Mouse (Mus musculus) heart, embryonic 14.5 days (tissue): ENCODE data around the gene Hnrnpd. TPM values are rescaled to one million over a fixed set of nuclear protein-coding genes. Genes with fewer than 3 reads are reported as not detected.

Source experiments
- ATAC-seq: fragments of 200-750 bp; cut with Nextera tagmentation; 2 replicates; pipeline ENCODE4 v1.8.0; 2017; ENCODE audit warnings: low read depth, moderate TSS enrichment; ENCODE audit not compliant: insufficient number of reproducible peaks, insufficient read depth, low FRiP score
- H3K27ac ChIP-seq, 2 experiments: fragments of 200-500 bp in 1 of 2; fragments of 300-500 bp in 1 of 2; sonication (generic) in 1 of 2; replicated peaks in 1 of 2; 2 replicates each; pipeline ENCODE4 v1.5.1; 2012 to 2014; ENCODE audit warnings: low read depth in 2 of 2, low read length in 2 of 2, control low read depth in 1 of 2, mild to moderate bottlenecking in 1 of 2, mixed read lengths in 1 of 2; ENCODE audit not compliant: control insufficient read depth in 1 of 2, insufficient read depth in 1 of 2
- H3K27me3 ChIP-seq: fragments of 300-500 bp; sonication (generic); 2 replicates; pipeline ENCODE4 v1.6.1; 2014; ENCODE audit warnings: mild to moderate bottlenecking, low read length, control low read depth; ENCODE audit not compliant: control insufficient read depth, insufficient read depth
- H3K36me3 ChIP-seq: fragments of 300-500 bp; sonication (generic); 2 replicates; pipeline ENCODE4 v1.6.1; 2014; ENCODE audit warnings: mild to moderate bottlenecking, control low read depth, low read length, mixed read lengths; ENCODE audit not compliant: control insufficient read depth, insufficient read depth
- H3K4me1 ChIP-seq, 2 experiments: fragments of 200-500 bp in 1 of 2; fragments of 300-500 bp in 1 of 2; sonication (generic) in 1 of 2; 2 replicates each; pipeline ENCODE4 v1.6.1; 2012 to 2014; ENCODE audit warnings: low read length in 2 of 2, control low read depth in 1 of 2, mixed read lengths in 1 of 2; ENCODE audit not compliant: control insufficient read depth in 2 of 2, insufficient read depth in 2 of 2
- H3K4me2 ChIP-seq: fragments of 300-500 bp; sonication (generic); 2 replicates; pipeline ENCODE4 v1.6.1; 2014; ENCODE audit warnings: mild to moderate bottlenecking, low read length
- H3K4me3 ChIP-seq, 2 experiments: fragments of 200-500 bp in 1 of 2; fragments of 300-500 bp in 1 of 2; sonication (generic) in 1 of 2; 2 replicates each; pipeline ENCODE4 v1.5.1; 2012 to 2014; ENCODE audit warnings: low read length in 2 of 2, mild to moderate bottlenecking in 2 of 2, control low read depth in 1 of 2, low read depth in 1 of 2, moderate library complexity in 1 of 2; ENCODE audit not compliant: control insufficient read depth in 1 of 2, insufficient read depth in 1 of 2
- H3K9ac ChIP-seq: fragments of 300-500 bp; sonication (generic); 2 replicates; pipeline ENCODE4 v1.6.1; 2014; ENCODE audit warnings: mild to moderate bottlenecking, low read length
- H3K9me3 ChIP-seq: fragments of 300-500 bp; sonication (generic); 2 replicates; pipeline ENCODE4 v1.6.1; 2016; ENCODE audit warnings: low read length, control low read depth; ENCODE audit not compliant: control insufficient read depth
- WGBS: fragments of 180-500 bp; shearing (Covaris S2); extraction: QIAGEN DNeasy Blood & Tissue Kit; methylation state at CpG from one replicate; pipeline ENCODE4 v1.1.7; 2014; 5-methylcytosine and 5-hydroxymethylcytosine counted together
- polyA plus RNA-seq: library from polyadenylated mRNA; unstranded; fragments of >200 nt; fragmentation: Nextera tagmentation; extraction: Ambion mirVana; gene quantifications from 2 replicates; pipeline ENCODE4 v1.2.1, GENCODE M21; 2014

Hnrnpd gene
- polyA plus RNA-seq, 1 experiment from 2014 or later: 95.2 TPM

DNA sequence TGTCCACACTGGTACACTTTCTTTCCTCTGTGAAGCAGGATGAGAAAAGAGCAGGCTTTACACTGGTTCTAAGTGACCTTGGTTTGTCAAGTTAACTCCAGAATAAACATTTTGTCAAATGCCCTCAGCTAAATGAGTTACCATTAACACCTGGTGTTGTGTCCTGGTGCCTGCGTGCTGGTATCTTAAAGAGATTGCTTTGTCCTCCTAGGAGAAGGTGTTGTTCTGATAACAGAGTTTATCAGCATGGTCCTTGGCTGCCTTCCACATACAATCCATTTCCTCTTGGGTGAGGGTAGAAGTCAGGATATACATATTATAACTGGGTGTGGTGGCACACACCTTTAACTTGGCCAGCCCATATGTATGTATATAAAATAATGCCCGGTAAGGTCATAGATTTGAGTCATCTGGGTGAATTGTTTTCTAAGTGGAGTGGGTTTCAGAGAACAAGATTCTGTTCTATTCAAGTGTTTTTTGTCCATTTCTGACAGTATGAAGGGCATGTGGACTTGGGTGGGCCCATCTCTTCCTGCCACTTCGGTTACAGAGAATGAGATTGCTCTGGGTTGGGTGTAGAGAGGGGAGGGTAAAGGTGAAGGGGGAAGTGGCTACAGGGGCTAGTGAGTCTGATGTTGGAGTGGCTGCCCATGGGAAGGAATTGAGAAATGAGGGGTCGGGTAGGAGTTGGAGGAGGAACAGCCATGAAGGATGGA, 27.7 kb upstream of the Hnrnpd start:
- no peaks in the 10 kb centered on the region for H3K9me3 ChIP-seq
- no peaks in the 10 kb centered on the region for H3K36me3 ChIP-seq
- H3K27ac ChIP-seq: peak overlapping the region; percentile 30 to 61; a peak in 2 of 4 replicates
- H3K4me3 ChIP-seq: no peak overlapping the region
- H3K9ac ChIP-seq: no peak overlapping the region
- peaks cover 10 to 21% of the 10 kb centered on the region in 2 experiments for H3K4me1 ChIP-seq
- H3K27me3 ChIP-seq: no peaks in the 10 kb centered on the region
- 61% methylated on average over 4 of the region's 4 CpGs for WGBS
- H3K4me2 ChIP-seq: no peak overlapping the region
- ATAC-seq: no peak

DNA sequence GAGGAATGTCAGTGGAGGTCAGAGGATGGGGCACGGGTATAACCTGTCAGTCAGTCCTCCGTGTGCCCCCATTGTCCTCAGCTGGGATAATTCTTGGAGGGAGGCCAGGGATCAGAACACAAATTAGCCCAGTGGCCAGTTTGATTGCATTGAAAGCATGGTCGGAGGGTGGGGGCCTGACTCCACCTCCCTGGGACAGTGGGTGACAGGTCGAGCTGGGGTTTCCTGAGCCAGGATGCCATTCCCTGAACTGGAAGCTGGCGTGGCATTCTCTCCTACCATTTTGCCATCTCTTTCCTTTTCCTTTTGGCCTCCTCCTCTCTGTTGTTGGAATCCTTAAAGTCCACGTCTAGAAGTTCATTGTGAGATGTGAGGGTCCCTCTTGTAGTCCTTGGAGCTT, 27.2 kb upstream of the Hnrnpd start:
- Histone ChIP-seq H3K36me3 (no peaks in the 10 kb centered on the region), H3K9ac (no peak overlapping the region), H3K27me3 (no peaks in the 10 kb centered on the region), H3K9me3 (no peaks in the 10 kb centered on the region), H3K4me1 (peaks cover 10 to 21% of the 10 kb centered on the region in 2 experiments), H3K4me3 (no peak overlapping the region), H3K4me2 (no peak overlapping the region), H3K27ac (peak overlapping the region; percentile 30 to 61; a peak in 2 of 4 replicates)
- no peak for ATAC-seq
- 53% methylated on average over 6 of the region's 6 CpGs for WGBS

DNA sequence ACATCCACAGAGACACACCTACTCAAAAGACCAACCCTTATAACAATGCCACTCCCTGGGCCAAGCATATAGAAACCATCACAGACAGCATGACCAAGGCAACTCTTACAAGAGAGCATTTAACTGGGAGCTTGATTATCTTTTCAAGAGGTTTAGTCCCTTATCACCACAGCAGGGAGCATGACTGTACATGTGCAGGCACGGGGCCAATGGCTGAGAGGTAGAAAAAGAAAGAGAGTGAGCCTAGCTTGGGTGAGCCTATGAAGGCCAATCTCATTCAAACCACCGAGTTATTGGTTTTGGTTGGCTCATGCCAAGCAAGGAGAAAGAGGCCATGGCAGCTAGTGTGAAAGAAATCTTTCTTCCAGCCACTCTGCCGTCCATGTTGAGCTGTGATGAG, 26.7 kb upstream of the Hnrnpd start:
- no peaks in the 10 kb centered on the region for H3K27me3 ChIP-seq
- H3K4me1 ChIP-seq: peaks cover 10 to 21% of the 10 kb centered on the region in 2 experiments
- H3K4me2 ChIP-seq: no peak overlapping the region
- peak overlapping the region in 1 of 2 experiments; percentile 61; a peak in 2 of 4 replicates for H3K27ac ChIP-seq
- 24% methylated on average over 3 of the region's 3 CpGs for WGBS
- no peak overlapping the region for H3K4me3 ChIP-seq
- no peaks in the 10 kb centered on the region for H3K36me3 ChIP-seq
- ATAC-seq: no peak
- H3K9ac ChIP-seq: no peak overlapping the region
- H3K9me3 ChIP-seq: no peaks in the 10 kb centered on the region

- 75% methylated on average over 4 of the region's 4 CpGs for WGBS
- H3K4me3 ChIP-seq: no peak overlapping the region
- H3K9me3 ChIP-seq: no peaks in the 10 kb centered on the region
- H3K4me2 ChIP-seq: no peak overlapping the region
- no peak for ATAC-seq
- peaks cover 10 to 21% of the 10 kb centered on the region in 2 experiments for H3K4me1 ChIP-seq
- no peaks in the 10 kb centered on the region for H3K27me3 ChIP-seq
- H3K36me3 ChIP-seq: no peaks in the 10 kb centered on the region
- H3K9ac ChIP-seq: no peak overlapping the region
- no peak overlapping the region for H3K27ac ChIP-seq
Measured at GRCm38 (mm10) chr5:100003895-100004294, 25.2 kb upstream of the Hnrnpd start.

DNA sequence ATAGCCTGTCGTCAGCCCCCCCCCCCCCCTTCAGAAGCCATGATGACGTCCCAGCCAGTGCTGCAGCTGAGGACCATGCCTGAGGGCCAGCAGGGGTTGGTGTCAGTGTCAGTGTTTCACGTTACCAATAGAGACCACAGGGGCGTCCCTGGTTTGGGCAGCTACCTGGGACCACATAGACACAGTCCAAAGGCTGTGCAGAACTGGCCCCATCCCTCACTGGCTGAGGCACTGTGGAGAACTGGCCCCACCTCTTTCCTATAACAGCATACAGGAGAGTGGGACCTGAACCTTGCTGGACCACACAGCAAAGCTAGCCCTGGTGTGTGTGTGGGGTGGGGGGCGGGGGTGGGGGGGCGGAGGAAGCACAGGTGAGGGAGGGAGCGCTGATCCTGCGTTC, 21.8 kb upstream of the Hnrnpd start:
- Histone ChIP-seq H3K27me3 (no peaks in the 10 kb centered on the region), H3K9ac (no peak overlapping the region), H3K27ac (no peak overlapping the region), H3K36me3 (no peaks in the 10 kb centered on the region), H3K4me2 (no peak overlapping the region), H3K9me3 (0 out of 2 replicates have a peak, but pooled peaks cover 3% of the 10 kb centered on the region), H3K4me1 (peaks cover 4 to 7% of the 10 kb centered on the region in 2 experiments), H3K4me3 (no peak overlapping the region)
- no peak for ATAC-seq
- 34% methylated on average over 8 of the region's 8 CpGs for WGBS

- WGBS: 69% methylated on average over 7 of the region's 7 CpGs
- Histone ChIP-seq H3K9me3 (0 out of 2 replicates have a peak, but pooled peaks cover 3% of the 10 kb centered on the region), H3K4me3 (no peak overlapping the region), H3K27ac (no peak overlapping the region), H3K4me2 (no peak overlapping the region), H3K9ac (no peak overlapping the region), H3K4me1 (peaks cover 0 to 3% of the 10 kb centered on the region in 2 experiments; a peak in 2 of 4 replicates), H3K27me3 (no peaks in the 10 kb centered on the region), H3K36me3 (no peaks in the 10 kb centered on the region)
- no peak for ATAC-seq
Measured at GRCm38 (mm10) chr5:100000048-100000447, 21.3 kb upstream of the Hnrnpd start.

- ATAC-seq: no peak
- no peak overlapping the region for H3K27ac ChIP-seq
- H3K9ac ChIP-seq: no peak overlapping the region
- H3K27me3 ChIP-seq: no peaks in the 10 kb centered on the region
- H3K9me3 ChIP-seq: 0 out of 2 replicates have a peak, but pooled peaks cover 3% of the 10 kb centered on the region
- no peaks in the 10 kb centered on the region for H3K36me3 ChIP-seq
- no peaks in the 10 kb centered on the region for H3K4me1 ChIP-seq
- no peak overlapping the region for H3K4me3 ChIP-seq
- WGBS: 87% methylated on average over 3 of the region's 3 CpGs
- no peak overlapping the region for H3K4me2 ChIP-seq
Measured at GRCm38 (mm10) chr5:99994680-99995079, 15.9 kb upstream of the Hnrnpd start.

DNA sequence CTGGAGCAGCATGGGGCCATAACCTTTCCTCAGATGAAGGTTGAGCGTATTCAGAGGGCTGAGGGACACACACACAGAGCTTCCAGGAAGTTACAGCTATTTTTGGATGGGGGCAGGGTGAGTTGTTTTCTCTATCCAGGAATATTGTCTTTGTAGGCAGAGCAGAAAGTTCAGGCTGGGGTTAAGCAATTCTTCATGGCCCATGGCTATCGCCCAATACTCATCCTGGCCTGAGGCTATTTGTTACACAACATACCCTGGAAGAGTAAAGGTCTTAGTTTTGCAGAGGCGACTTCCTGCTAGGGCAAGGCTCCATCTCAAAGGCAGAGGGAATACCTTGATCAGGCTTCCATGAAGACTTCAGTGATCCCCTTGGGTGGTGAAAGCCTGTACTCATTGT, 15.4 kb upstream of the Hnrnpd start:
- no peak for ATAC-seq
- H3K27me3 ChIP-seq: no peaks in the 10 kb centered on the region
- H3K4me3 ChIP-seq: no peak overlapping the region
- no peaks in the 10 kb centered on the region for H3K4me1 ChIP-seq
- no peaks in the 10 kb centered on the region for H3K36me3 ChIP-seq
- no peak overlapping the region for H3K27ac ChIP-seq
- H3K9ac ChIP-seq: no peak overlapping the region
- H3K4me2 ChIP-seq: no peak overlapping the region
- 0 out of 2 replicates have a peak, but pooled peaks cover 3% of the 10 kb centered on the region for H3K9me3 ChIP-seq
- WGBS: 76% methylated on average over 3 of the region's 3 CpGs
